Mouse (Mus musculus) stomach, embryonic 16.5 days (tissue): ENCODE measurements around the gene Gm49027. TPM values are rescaled to one million over a fixed set of nuclear protein-coding genes. Genes with fewer than 3 reads are reported as not detected.

ENCODE experiments used
- ATAC-seq: fragments of 200-750 bp; cut with Nextera tagmentation; 2 replicates; pipeline ENCODE4 v1.8.0; 2017; ENCODE audit warnings: moderate number of reproducible peaks, moderate TSS enrichment; ENCODE audit not compliant: insufficient read depth, low FRiP score
- H3K27ac ChIP-seq: fragments of 300-500 bp; sonication (generic); 2 replicates; pipeline ENCODE4 v1.5.1; 2014; ENCODE audit warnings: low read length
- H3K27me3 ChIP-seq: fragments of 300-500 bp; sonication (generic); 2 replicates; pipeline ENCODE4 v1.6.1; 2014; ENCODE audit warnings: low read length, control low read depth, mixed read lengths; ENCODE audit not compliant: control insufficient read depth, insufficient read depth
- H3K36me3 ChIP-seq: fragments of 300-500 bp; sonication (generic); 2 replicates; pipeline ENCODE4 v1.6.1; 2014; ENCODE audit warnings: low read length; ENCODE audit not compliant: control insufficient read depth, insufficient read depth
- H3K4me1 ChIP-seq: fragments of 300-500 bp; sonication (generic); 2 replicates; pipeline ENCODE4 v1.6.1; 2014; ENCODE audit warnings: low read length, control low read depth, mixed read lengths; ENCODE audit not compliant: control insufficient read depth, insufficient read depth
- H3K4me2 ChIP-seq: fragments of 300-500 bp; sonication (generic); 2 replicates; pipeline ENCODE4 v1.6.1; 2014; ENCODE audit warnings: low read depth, low read length, mixed read lengths
- H3K4me3 ChIP-seq: fragments of 300-500 bp; sonication (generic); replicated peaks from 2 replicates; pipeline ENCODE4 v1.5.1; 2014; ENCODE audit warnings: mild to moderate bottlenecking, low read length
- H3K9ac ChIP-seq: fragments of 300-500 bp; sonication (generic); 2 replicates; pipeline ENCODE4 v1.6.1; 2014; ENCODE audit warnings: low read length
- H3K9me3 ChIP-seq: fragments of 300-500 bp; sonication (generic); replicated peaks from 2 replicates; pipeline ENCODE4 v1.6.1; 2016; ENCODE audit warnings: low read length, control low read depth; ENCODE audit not compliant: control insufficient read depth
- WGBS: fragments of 180-500 bp; shearing (Covaris S2); extraction: QIAGEN DNeasy Blood & Tissue Kit; methylation state at CpG from one replicate; pipeline ENCODE4 v1.1.7; 2014; 5-methylcytosine and 5-hydroxymethylcytosine counted together
- polyA plus RNA-seq: library from polyadenylated mRNA; unstranded; fragments of >200 nt; fragmentation: Nextera tagmentation; extraction: Ambion mirVana; gene quantifications from 2 replicates; pipeline ENCODE4 v1.2.1, GENCODE M21; 2015

Gene Gm49027
- polyA plus RNA-seq: 3.3 and 4.2 TPM in 2 replicates

- H3K4me2 ChIP-seq: peak within 1 kb of the TSS; percentile 61
- 79% methylated on average over 7 of the region's 7 CpGs for whole genome bisulfite sequencing
- no peaks in the 10 kb centered on the region for H3K9me3 ChIP-seq
- no peak within 1 kb of the TSS for H3K27ac ChIP-seq
- H3K4me1 ChIP-seq: peaks cover 11% of the 10 kb centered on the region
- no peaks in the 10 kb centered on the region for H3K27me3 ChIP-seq
- peak within 1 kb of the TSS; percentile 90 for H3K4me3 ChIP-seq
- no peak for ATAC-seq
- no peaks in the 10 kb centered on the region for H3K36me3 ChIP-seq
- 0 out of 2 replicates have a peak within 1 kb of the TSS, but pooled peaks have one; percentile 57 for H3K9ac ChIP-seq
Measured at GRCm38 (mm10) chr5:123525281-123525680, at the start of gene Gm49027. Gene Gm49027, minus strand, starts transcription at chr5:123525488.

DNA sequence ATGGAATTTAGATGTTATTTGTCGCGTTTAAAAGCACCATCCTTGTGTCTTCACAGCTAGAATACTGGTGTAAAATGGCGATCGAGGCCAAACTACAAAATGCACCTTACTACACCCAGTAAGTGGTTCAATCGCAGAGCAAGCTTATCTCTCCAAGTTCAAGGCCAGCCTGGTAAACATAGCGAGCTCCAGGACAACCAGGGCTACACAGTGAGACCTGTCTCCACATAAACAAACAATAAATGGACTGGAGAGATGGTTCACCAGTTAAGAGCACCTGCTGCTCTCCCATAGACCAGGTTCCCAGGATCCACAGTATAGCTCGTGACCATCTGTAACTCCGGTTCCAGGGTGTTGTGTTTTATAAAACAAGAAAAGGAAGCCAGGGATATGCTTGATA, 48.1 kb upstream of the Gm49027 start:
- peak overlapping the region; percentile 97 for H3K4me3 ChIP-seq
- no peaks in the 10 kb centered on the region for H3K9me3 ChIP-seq
- peak overlapping the region; percentile 97 for H3K4me2 ChIP-seq
- H3K9ac ChIP-seq: peak overlapping the region; percentile 39; the same call in 1 of the 2 replicates
- no peaks in the 10 kb centered on the region for H3K27me3 ChIP-seq
- 0 out of 2 replicates have a peak, but pooled peaks cover 3% of the 10 kb centered on the region for H3K36me3 ChIP-seq
- 0 out of 2 replicates have a peak, but pooled peaks have one; percentile 23 for ATAC-seq
- no peak overlapping the region for H3K27ac ChIP-seq
- 57% methylated on average over 8 of the region's 8 CpGs for WGBS
- peaks cover 6% of the 10 kb centered on the region; the same call in 1 of the 2 replicates for H3K4me1 ChIP-seq

DNA sequence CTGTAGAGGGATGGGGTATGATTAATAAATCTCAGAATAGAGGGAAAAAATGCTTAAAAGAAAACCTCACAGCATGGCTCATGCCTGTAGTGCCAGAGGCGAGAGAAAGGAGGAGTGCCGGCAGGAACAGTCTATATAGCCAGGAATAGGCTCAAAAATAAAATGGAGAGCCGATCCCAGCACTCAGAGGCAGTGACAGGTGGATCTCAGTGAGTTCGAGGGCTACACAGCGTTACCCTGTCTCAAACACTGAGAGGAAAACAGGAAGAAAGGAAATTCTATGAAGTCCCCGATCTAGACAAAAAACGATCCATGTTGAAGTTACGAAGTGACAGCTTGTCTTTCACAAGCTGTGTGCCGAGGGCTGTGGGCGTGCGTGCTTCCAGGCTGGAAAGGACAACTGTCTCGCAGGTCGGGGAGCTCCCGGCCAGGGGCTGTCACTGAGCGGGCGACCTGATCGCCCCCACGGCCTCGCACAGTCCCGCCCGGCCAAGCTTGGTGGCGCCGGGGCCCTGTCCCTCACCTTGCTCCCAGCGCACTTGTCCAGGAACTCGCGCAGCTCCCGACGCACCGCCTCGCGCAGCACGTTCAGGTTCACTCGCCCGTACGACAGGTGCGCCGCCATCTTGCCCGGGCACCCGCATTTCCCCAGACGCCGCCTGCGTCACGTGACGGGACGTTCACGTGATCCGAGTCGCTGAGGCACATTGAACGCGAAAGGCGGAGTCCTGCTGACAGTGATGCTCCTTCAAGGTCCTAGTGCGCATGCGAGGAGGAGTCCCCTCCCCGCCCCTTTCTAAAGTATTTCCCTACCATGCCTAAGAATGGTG, 47.3 kb upstream of the Gm49027 start, which contains the start of gene Vps33a:
Gene Vps33a, minus strand, starts transcription at position 682 of the 830 bp plus-strand sequence.
- under 1% methylated on average over 54 of the region's 54 CpGs for WGBS
- H3K4me3 ChIP-seq: peak within 1 kb of the TSS; percentile 97
- no peaks in the 10 kb centered on the region for H3K27me3 ChIP-seq
- peak within 1 kb of the TSS; percentile 46 for H3K27ac ChIP-seq
- H3K4me1 ChIP-seq: peaks cover 6% of the 10 kb centered on the region; the same call in 1 of the 2 replicates
- ATAC-seq: peak; percentile 95
- H3K36me3 ChIP-seq: 0 out of 2 replicates have a peak, but pooled peaks cover 3% of the 10 kb centered on the region
- no peaks in the 10 kb centered on the region for H3K9me3 ChIP-seq
- peak within 1 kb of the TSS; percentile 92 for H3K9ac ChIP-seq
- H3K4me2 ChIP-seq: peak within 1 kb of the TSS; percentile 97

DNA sequence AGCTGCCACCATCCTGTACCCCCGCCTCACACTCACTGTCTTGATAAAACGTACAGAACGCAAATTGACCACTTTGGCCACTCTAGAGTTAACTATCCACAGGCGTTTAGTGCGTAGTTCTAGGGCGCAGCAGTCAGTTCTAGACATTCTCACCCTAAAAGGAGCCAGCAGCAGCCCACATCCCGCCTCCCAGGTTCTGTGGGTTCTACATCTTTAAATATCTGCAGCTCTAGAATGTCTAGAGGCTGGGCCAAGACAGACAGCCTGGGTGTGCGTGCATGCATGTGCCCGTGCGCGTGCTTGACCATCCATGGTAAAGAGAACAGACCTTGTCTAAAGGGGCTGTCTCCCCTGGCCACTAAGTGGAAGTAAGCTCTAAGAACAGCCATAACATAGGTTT, 35.8 kb upstream of the Gm49027 start:
- Histone ChIP-seq H3K27me3 (no peaks in the 10 kb centered on the region), H3K9me3 (no peaks in the 10 kb centered on the region), H3K9ac (no peak overlapping the region), H3K36me3 (peaks cover 8% of the 10 kb centered on the region), H3K27ac (no peak overlapping the region), H3K4me3 (no peak overlapping the region), H3K4me2 (no peak overlapping the region), H3K4me1 (no peaks in the 10 kb centered on the region)
- 93% methylated on average over 11 of the region's 11 CpGs for WGBS
- no peak for ATAC-seq

GRCm38 (mm10) chr5:123559588-123559987, 34.3 kb upstream of the Gm49027 start:
- no peak for ATAC-seq
- 88% methylated on average over 8 of the region's 8 CpGs for WGBS
- H3K4me1 ChIP-seq: no peaks in the 10 kb centered on the region
- H3K4me2 ChIP-seq: no peak overlapping the region
- no peak overlapping the region for H3K27ac ChIP-seq
- H3K9ac ChIP-seq: no peak overlapping the region
- no peaks in the 10 kb centered on the region for H3K27me3 ChIP-seq
- H3K4me3 ChIP-seq: no peak overlapping the region
- H3K36me3 ChIP-seq: peaks cover 8% of the 10 kb centered on the region
- no peaks in the 10 kb centered on the region for H3K9me3 ChIP-seq

DNA sequence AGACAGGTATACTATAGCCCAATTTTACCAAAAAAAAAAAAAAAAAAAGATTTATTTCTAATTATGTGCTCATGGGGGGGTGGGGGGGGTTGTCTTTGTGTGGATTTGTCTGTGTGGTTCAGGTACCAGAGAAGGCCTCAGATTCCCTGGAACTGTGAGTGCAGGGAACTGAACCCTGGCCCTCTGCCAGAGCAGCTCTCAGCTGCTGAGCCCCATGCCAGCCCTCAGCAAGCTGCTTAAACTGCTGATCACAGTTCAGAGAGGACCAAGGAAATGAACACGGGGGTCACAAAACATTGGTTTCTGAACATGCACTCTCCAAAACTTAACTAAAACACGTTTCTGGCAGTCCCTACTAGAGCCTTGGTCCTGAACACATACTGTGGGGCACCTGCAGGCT, 31.2 kb upstream of the Gm49027 start:
- H3K27ac ChIP-seq: no peak overlapping the region
- H3K4me3 ChIP-seq: no peak overlapping the region
- H3K9me3 ChIP-seq: no peaks in the 10 kb centered on the region
- H3K4me1 ChIP-seq: no peaks in the 10 kb centered on the region
- 65% methylated on average over 2 of the region's 2 CpGs for WGBS
- H3K9ac ChIP-seq: no peak overlapping the region
- 0 out of 2 replicates have a peak, but pooled peaks cover 4% of the 10 kb centered on the region for H3K36me3 ChIP-seq
- no peaks in the 10 kb centered on the region for H3K27me3 ChIP-seq
- ATAC-seq: no peak
- H3K4me2 ChIP-seq: no peak overlapping the region

- Histone ChIP-seq H3K9me3 (no peaks in the 10 kb centered on the region), H3K27me3 (no peaks in the 10 kb centered on the region), H3K9ac (no peak overlapping the region), H3K4me2 (no peak overlapping the region), H3K27ac (no peak overlapping the region), H3K4me3 (no peak overlapping the region), H3K36me3 (0 out of 2 replicates have a peak, but pooled peaks cover 3% of the 10 kb centered on the region), H3K4me1 (no peaks in the 10 kb centered on the region)
- WGBS: 83% methylated on average over 7 of the region's 7 CpGs
- no peak for ATAC-seq
Measured at GRCm38 (mm10) chr5:123555693-123556092, 30.4 kb upstream of the Gm49027 start.

GRCm38 (mm10) chr5:123533801-123534200, 8.5 kb upstream of the Gm49027 start:
- H3K9me3 ChIP-seq: no peaks in the 10 kb centered on the region
- 92% methylated on average over 10 of the region's 10 CpGs for WGBS

GRCm38 (mm10) chr5:123530056-123530455, 4.8 kb upstream of the Gm49027 start:
- H3K27ac ChIP-seq: no peak overlapping the region
- no peaks in the 10 kb centered on the region for H3K4me1 ChIP-seq
- H3K9me3 ChIP-seq: no peaks in the 10 kb centered on the region
- H3K27me3 ChIP-seq: no peaks in the 10 kb centered on the region
- H3K36me3 ChIP-seq: no peaks in the 10 kb centered on the region
- ATAC-seq: no peak
- WGBS: 87% methylated on average over 8 of the region's 8 CpGs
- H3K9ac ChIP-seq: no peak overlapping the region
- no peak overlapping the region for H3K4me3 ChIP-seq
- H3K4me2 ChIP-seq: no peak overlapping the region

More at GRCm38 (mm10) chr5:123533801-123534200, 8.5 kb upstream of the Gm49027 start:
- no peak for ATAC-seq
- H3K36me3 ChIP-seq: no peaks in the 10 kb centered on the region
- no peak overlapping the region for H3K4me2 ChIP-seq
- H3K9ac ChIP-seq: no peak overlapping the region
- no peaks in the 10 kb centered on the region for H3K4me1 ChIP-seq
- H3K4me3 ChIP-seq: no peak overlapping the region
- no peak overlapping the region for H3K27ac ChIP-seq
- H3K27me3 ChIP-seq: no peaks in the 10 kb centered on the region
